Mouse (Mus musculus) left cerebral cortex, postnatal 10 days (tissue): ENCODE results near the gene Mid1ip1. TPM values are rescaled to one million over a fixed set of nuclear protein-coding genes. Genes with fewer than 3 reads are reported as not detected.

Experiments used
- total RNA-seq, 2 experiments: library from RNA; stranded (reverse); gene quantifications; 2 replicates each; pipeline ENCODE4 v1.2.3; 2021

The Mid1ip1 gene
- total RNA-seq, 2 experiments from 2014 or later = 66.9 to 72.3 TPM

Other genes starting within 250 kb of the Mid1ip1 start
- 100 to 1,000 TPM; 876 to 991 TPM for gene Tspan7, start 229.9 kb upstream of the Mid1ip1 start, total RNA-seq